Mouse (Mus musculus): ENCODE measurements around the gene Fcgrt. TPM values are rescaled to one million over a fixed set of nuclear protein-coding genes. Genes with fewer than 3 reads are reported as not detected.

Gene Fcgrt
- total and polyA plus RNA-seq, 3 experiments, result 0.27 to 1.7 TPM; not detected in 1

DNA sequence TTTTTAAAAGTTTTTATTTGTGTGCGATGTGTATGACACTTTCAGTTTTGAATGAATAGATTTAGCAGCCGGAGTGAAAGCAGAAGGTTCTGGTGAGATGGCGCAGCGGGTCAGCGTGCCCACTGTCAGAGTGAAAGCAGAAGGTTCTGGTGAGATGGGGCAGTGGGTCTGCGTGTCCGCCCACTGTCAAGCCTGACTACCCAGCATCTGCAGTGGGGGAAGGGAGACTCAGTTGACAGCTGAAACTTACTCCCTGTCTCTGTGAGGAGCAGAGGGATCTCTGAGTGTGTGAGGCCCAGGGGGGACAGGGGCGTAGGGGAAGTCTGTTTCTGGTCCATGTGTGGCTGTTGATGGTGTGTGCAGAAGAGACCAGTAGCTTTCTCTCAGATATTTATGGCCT is 13.9 kb upstream of the Fcgrt start:
- Histone ChIP-seq H3K9me3 (replicated peaks; ENCODE audit: insufficient read depth, low read length) (no peaks in the 10 kb centered on the region), H3K4me3 (ENCODE audit: control insufficient read depth in 1 of 2, insufficient read depth in 1 of 2, low read depth in 2 of 2, low read length in 2 of 2) (no peak overlapping the region), H3K27me3 (ENCODE audit: control insufficient read depth in 1 of 2, insufficient read depth in 2 of 2, low read length in 2 of 2) (no peaks in the 10 kb centered on the region), H3K36me3 (ENCODE audit: control insufficient read depth in 1 of 2, insufficient read depth in 2 of 2, low read length in 2 of 2) (peaks cover 0 to 13% of the 10 kb centered on the region in 2 experiments; a peak in 2 of 4 replicates), H3K79me2 (ENCODE audit: control insufficient read depth, insufficient read depth, low read length, poor library complexity) (peaks cover 9% of the 10 kb centered on the region), H3K27ac (ENCODE audit: control insufficient read depth, low read depth, low read length) (no peak overlapping the region), H3K9ac (ENCODE audit: control insufficient read depth, low read depth, low read length, poor library complexity, severe bottlenecking) (no peak overlapping the region), H3K4me1 (ENCODE audit: control insufficient read depth in 1 of 2, insufficient read depth in 2 of 2, low read length in 2 of 2) (peaks cover 3 to 29% of the 10 kb centered on the region in 2 experiments)
- DNase-seq (ENCODE audit: low read depth, low spot score), result peak; percentile 52
- TF ChIP-seq POLR2AphosphoS5 (IDR thresholded peaks at IDR 0.05; ENCODE audit: borderline replicate concordance, low read depth, low read length) (no peak), POLR2A (IDR thresholded peaks at IDR 0.05; ENCODE audit: control insufficient read depth in 1 of 2, insufficient read depth in 1 of 2, low read depth in 1 of 2, low read length in 2 of 2, poor library complexity in 1 of 2) (peak in 1 of 2 experiments; percentile 29; a peak in 1 of 4 replicates)

DNA sequence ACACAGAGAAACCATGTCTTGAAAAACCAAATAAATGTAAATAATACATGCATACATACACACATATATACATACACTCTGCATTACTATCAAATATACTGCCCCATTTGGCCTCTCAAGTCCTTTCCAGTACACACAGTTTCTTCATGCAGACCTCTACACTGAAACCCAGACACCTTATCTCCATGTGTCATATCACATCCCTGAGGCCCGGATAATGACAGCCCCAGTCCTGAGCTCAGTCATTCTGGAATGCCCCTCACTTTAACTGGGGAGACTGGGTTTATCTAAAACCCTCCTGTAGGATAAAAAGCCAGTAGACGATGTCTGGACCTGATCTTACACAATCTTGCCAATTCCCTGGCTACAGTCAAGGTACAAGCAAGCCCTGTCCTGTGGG is 9.8 kb upstream of the Fcgrt start:
- DNase-seq (ENCODE audit: low read depth, low spot score), result no peak
- no peak overlapping the region for H3K27ac ChIP-seq (ENCODE audit: control insufficient read depth, low read depth, low read length)
- no peak overlapping the region for H3K4me3 ChIP-seq (ENCODE audit: control insufficient read depth in 1 of 2, insufficient read depth in 1 of 2, low read depth in 2 of 2, low read length in 2 of 2)
- peaks cover 0 to 5% of the 10 kb centered on the region in 2 experiments; a peak in 2 of 4 replicates for H3K36me3 ChIP-seq (ENCODE audit: control insufficient read depth in 1 of 2, insufficient read depth in 2 of 2, low read length in 2 of 2)
- no peak for TF ChIP-seq UBTF (IDR thresholded peaks at IDR 0.05; ENCODE audit: borderline replicate concordance, insufficient read depth, low read depth, low read length)
- no peak for TF ChIP-seq ELF1 (IDR thresholded peaks at IDR 0.05; ENCODE audit: low read depth, low read length)
- no peak for TF ChIP-seq ETS1 (IDR thresholded peaks at IDR 0.05; ENCODE audit: low read depth, low read length)
- 0 out of 2 replicates have a peak, but pooled peaks have one; percentile 16 for TF ChIP-seq RCOR1 (IDR thresholded peaks at IDR 0.05; ENCODE audit: low read depth, low read length)
- TF ChIP-seq SIN3A (IDR thresholded peaks at IDR 0.05; ENCODE audit: low read length), result no peak
- TF ChIP-seq ZMIZ1 (IDR thresholded peaks at IDR 0.05; ENCODE audit: low read depth, low read length), result no peak
- no peak for TF ChIP-seq MYB (IDR thresholded peaks at IDR 0.05; ENCODE audit: low read depth, low read length)
- TF ChIP-seq CHD1 (IDR thresholded peaks at IDR 0.05; ENCODE audit: low read depth, low read length), result no peak
- TF ChIP-seq MXI1 (IDR thresholded peaks at IDR 0.05; ENCODE audit: low read depth, low read length), result no peak
- no peak for TF ChIP-seq POLR2AphosphoS2 (IDR thresholded peaks at IDR 0.05; ENCODE audit: low read length)
- no peak for TF ChIP-seq ZC3H11A (IDR thresholded peaks at IDR 0.05; ENCODE audit: low read depth, low read length)
- no peak for TF ChIP-seq RAD21 (IDR thresholded peaks at IDR 0.05; ENCODE audit: low read depth, low read length)
- TF ChIP-seq ZKSCAN1 (IDR thresholded peaks at IDR 0.05; ENCODE audit: low read depth, low read length), result no peak
- 0 out of 2 replicates have a peak, but pooled peaks have one; percentile 28 for TF ChIP-seq MAX (IDR thresholded peaks at IDR 0.05; ENCODE audit: low read length)
- no peak for TF ChIP-seq TBP (IDR thresholded peaks at IDR 0.05; ENCODE audit: low read depth, low read length)
- no peak for TF ChIP-seq POLR2A (IDR thresholded peaks at IDR 0.05; ENCODE audit: control insufficient read depth in 1 of 2, insufficient read depth in 1 of 2, low read depth in 1 of 2, low read length in 2 of 2, poor library complexity in 1 of 2)
- no peak for TF ChIP-seq JUND (IDR thresholded peaks at IDR 0.05; ENCODE audit: low read depth, low read length)
- no peak for TF ChIP-seq USF2 (IDR thresholded peaks at IDR 0.05; ENCODE audit: borderline replicate concordance in 1 of 2, insufficient read depth in 1 of 2, low read depth in 1 of 2, low read length in 2 of 2)
- peak in 1 of 2 experiments; percentile 22; a peak in 1 of 4 replicates for TF ChIP-seq EP300 (IDR thresholded peaks at IDR 0.05; ENCODE audit: low read depth in 1 of 2, low read length in 2 of 2)
- no peak for TF ChIP-seq KAT2A (conservative IDR thresholded peaks at IDR 0.05; ENCODE audit: low read depth, low read length)
- TF ChIP-seq BHLHE40 (IDR thresholded peaks at IDR 0.05; ENCODE audit: borderline replicate concordance, low read depth, low read length), result no peak
- TF ChIP-seq MAZ (IDR thresholded peaks at IDR 0.05; ENCODE audit: low read depth, low read length), result no peak
- TF ChIP-seq TCF12 (IDR thresholded peaks at IDR 0.05; ENCODE audit: low read depth, low read length), result peak; percentile 42; the same call in 1 of the 2 replicates
- peak; percentile 66 for TF ChIP-seq GATA1 (IDR thresholded peaks at IDR 0.05; ENCODE audit: low read depth, low read length)
- TF ChIP-seq NELFE (IDR thresholded peaks at IDR 0.05; ENCODE audit: low read depth, low read length), result no peak
- no peaks in the 10 kb centered on the region for H3K9me3 ChIP-seq (replicated peaks; ENCODE audit: insufficient read depth, low read length)
- H3K79me2 ChIP-seq (ENCODE audit: control insufficient read depth, insufficient read depth, low read length, poor library complexity), result no peaks in the 10 kb centered on the region
- H3K27me3 ChIP-seq (ENCODE audit: control insufficient read depth in 1 of 2, insufficient read depth in 2 of 2, low read length in 2 of 2), result no peaks in the 10 kb centered on the region
- no peak overlapping the region for H3K9ac ChIP-seq (ENCODE audit: control insufficient read depth, low read depth, low read length, poor library complexity, severe bottlenecking)
- peaks cover 5 to 22% of the 10 kb centered on the region in 2 experiments for H3K4me1 ChIP-seq (ENCODE audit: control insufficient read depth in 1 of 2, insufficient read depth in 2 of 2, low read length in 2 of 2)
